ENCODE assay signal across 8 mouse cellular contexts in genomic region chr7:109984608-109985007, GRCm38 (mm10). TPM values are rescaled to one million over a fixed set of nuclear protein-coding genes. Genes with fewer than 3 reads are reported as not detected.
DNase-seq lines count a peak whose midpoint lies in the region; ATAC-seq and TF ChIP-seq lines count a peak whose summit lies in the region.
"Not testable (repeated sequence)": the region's sequence is repeated elsewhere in the genome, so short reads cannot be mapped to it uniquely, and the experiment has no call there.

No protein-coding gene starts in this region.

- H3K4me2 ChIP-seq in forebrain, embryonic 12.5 days, result peak overlapping the region; percentile 82
- H3K4me2 ChIP-seq in heart, embryonic 15.5 days, result peak overlapping the region; percentile 68; the same call in 1 of the 2 replicates
- peak overlapping the region; percentile 75; the same call in 1 of the 2 replicates for H3K4me2 ChIP-seq in intestine, embryonic 14.5 days (ENCODE audit: low read length)
- H3K4me2 ChIP-seq in limb, embryonic 13.5 days (replicated peaks), result peak overlapping the region; percentile 72
- H3K4me2 ChIP-seq in lung, embryonic 14.5 days, result peak overlapping the region; percentile 82
- H3K4me2 ChIP-seq in midbrain, embryonic 16.5 days (ENCODE audit: low read length), result peak overlapping the region; percentile 80
- H3K4me2 ChIP-seq in stomach, embryonic 16.5 days (ENCODE audit: low read depth, low read length), result peak overlapping the region; percentile 88; the same call in 1 of the 2 replicates

- not testable (repeated sequence) for H3K9me3 ChIP-seq in forebrain, embryonic 12.5 days; heart, embryonic 15.5 days (replicated peaks); intestine, embryonic 14.5 days (ENCODE audit: control insufficient read depth, low read length); limb, embryonic 13.5 days; lung, embryonic 14.5 days (ENCODE audit: low read depth, low read length); midbrain, embryonic 16.5 days (replicated peaks; ENCODE audit: control insufficient read depth, low read length, poor library complexity, severe bottlenecking); stomach, embryonic 16.5 days (replicated peaks; ENCODE audit: control insufficient read depth, low read length)

- H3K9ac ChIP-seq in forebrain, embryonic 12.5 days; heart, embryonic 15.5 days; intestine, embryonic 14.5 days (ENCODE audit: low read length); limb, embryonic 13.5 days; lung, embryonic 14.5 days; midbrain, embryonic 16.5 days (ENCODE audit: low read depth, low read length); stomach, embryonic 16.5 days (ENCODE audit: low read length): not testable (repeated sequence)

- ATAC-seq in forebrain, embryonic 12.5 days (ENCODE audit: low FRiP score); heart, embryonic 15.5 days (replicated peaks; ENCODE audit: insufficient number of reproducible peaks, insufficient read depth, low FRiP score, low read depth); intestine, embryonic 14.5 days (replicated peaks; ENCODE audit: low FRiP score, low TSS enrichment, low read depth); limb, embryonic 13.5 days (ENCODE audit: low FRiP score, low read depth); lung, embryonic 14.5 days (ENCODE audit: insufficient read depth); midbrain, embryonic 16.5 days; stomach, embryonic 16.5 days (ENCODE audit: insufficient read depth, low FRiP score): not testable (repeated sequence)

- TF ChIP-seq CTCF in lung, embryonic 14.5 days (IDR thresholded peaks at IDR 0.05; ENCODE audit: low read depth), result not testable (repeated sequence)

- H3K27ac ChIP-seq in forebrain, embryonic 12.5 days; heart, embryonic 15.5 days; intestine, embryonic 14.5 days (ENCODE audit: low read depth); limb, embryonic 13.5 days; lung, embryonic 14.5 days (ENCODE audit: low read depth); midbrain, embryonic 16.5 days (ENCODE audit: low read length); stomach, embryonic 16.5 days (ENCODE audit: low read length): not testable (repeated sequence)

- H3K27me3 ChIP-seq in forebrain, embryonic 12.5 days; heart, embryonic 15.5 days; intestine, embryonic 14.5 days (replicated peaks; ENCODE audit: control insufficient read depth, insufficient read depth, low read length); limb, embryonic 13.5 days; lung, embryonic 14.5 days (ENCODE audit: insufficient read depth, low read length); midbrain, embryonic 16.5 days (ENCODE audit: control insufficient read depth, insufficient read depth, low read depth, low read length); stomach, embryonic 16.5 days (ENCODE audit: control insufficient read depth, insufficient read depth, low read length): not testable (repeated sequence)

- H3K4me1 ChIP-seq in forebrain, embryonic 12.5 days, result peaks cover 15% of the 10 kb centered on the region
- peaks cover 11% of the 10 kb centered on the region for H3K4me1 ChIP-seq in heart, embryonic 15.5 days (replicated peaks)
- not testable (repeated sequence) for H3K4me1 ChIP-seq in intestine, embryonic 14.5 days (replicated peaks; ENCODE audit: control insufficient read depth, insufficient read depth, low read length); lung, embryonic 14.5 days (ENCODE audit: insufficient read depth); stomach, embryonic 16.5 days (ENCODE audit: control insufficient read depth, insufficient read depth, low read length)
- H3K4me1 ChIP-seq in limb, embryonic 13.5 days, result peaks cover 10% of the 10 kb centered on the region
- peaks cover 21% of the 10 kb centered on the region for H3K4me1 ChIP-seq in midbrain, embryonic 16.5 days (ENCODE audit: control insufficient read depth, insufficient read depth, low read length)

- DNase-seq in R1 (ENCODE audit: low read depth, low spot score), result peak; percentile 83
- DNase-seq in intestine, embryonic 14.5 days (ENCODE audit: low spot score); lung, embryonic 14.5 days: not testable (repeated sequence)

- not testable (repeated sequence) for H3K4me3 ChIP-seq in forebrain, embryonic 12.5 days (replicated peaks); heart, embryonic 15.5 days; intestine, embryonic 14.5 days (ENCODE audit: low read depth, low read length); lung, embryonic 14.5 days (ENCODE audit: low read depth, low read length); midbrain, embryonic 16.5 days (ENCODE audit: low read depth, low read length); stomach, embryonic 16.5 days (replicated peaks; ENCODE audit: low read length)
- peak overlapping the region; percentile 63 for H3K4me3 ChIP-seq in limb, embryonic 13.5 days

- peaks cover 22% of the 10 kb centered on the region for H3K36me3 ChIP-seq in forebrain, embryonic 12.5 days (replicated peaks)
- peaks cover 23% of the 10 kb centered on the region for H3K36me3 ChIP-seq in heart, embryonic 15.5 days
- H3K36me3 ChIP-seq in intestine, embryonic 14.5 days (ENCODE audit: control insufficient read depth, insufficient read depth, low read length), result peaks cover 30% of the 10 kb centered on the region
- H3K36me3 ChIP-seq in limb, embryonic 13.5 days, result peaks cover 27% of the 10 kb centered on the region
- H3K36me3 ChIP-seq in lung, embryonic 14.5 days (ENCODE audit: insufficient read depth), result peaks cover 29% of the 10 kb centered on the region
- peaks cover 13% of the 10 kb centered on the region; the same call in 1 of the 2 replicates for H3K36me3 ChIP-seq in midbrain, embryonic 16.5 days (ENCODE audit: control insufficient read depth, insufficient read depth, low read length)
- not testable (repeated sequence) for H3K36me3 ChIP-seq in stomach, embryonic 16.5 days (ENCODE audit: control insufficient read depth, insufficient read depth, low read length)

- WGBS in forebrain, embryonic 12.5 days, result 79% methylated on average over 5 of the region's 5 CpGs
- WGBS in heart, embryonic 15.5 days, result 82% methylated on average over 5 of the region's 5 CpGs
- 79% methylated on average over 5 of the region's 5 CpGs for WGBS in intestine, embryonic 14.5 days
- 73% methylated on average over 5 of the region's 5 CpGs for WGBS in limb, embryonic 13.5 days
- 70% methylated on average over 5 of the region's 5 CpGs for WGBS in lung, embryonic 14.5 days
- WGBS in midbrain, embryonic 16.5 days, result 62% methylated on average over 5 of the region's 5 CpGs
- 72% methylated on average over 5 of the region's 5 CpGs for WGBS in stomach, embryonic 16.5 days

RNA-seq across cellular contexts. Expression of gene Tmem41b, which starts 2.1 kb away (rescaled TPM):
- polyA plus RNA-seq in forebrain, embryonic 12.5 days (2016; fragmentation: Nextera tagmentation; extraction: Ambion mirVana), result 75.8 and 78.8 TPM in 2 replicates
- 44.1 and 44.6 TPM in 2 replicates for polyA plus RNA-seq in heart, embryonic 15.5 days (2015; fragmentation: Nextera tagmentation; extraction: Ambion mirVana)
- 61.9 and 62.1 TPM in 2 replicates for polyA plus RNA-seq in intestine, embryonic 14.5 days (2014; fragmentation: Nextera tagmentation; extraction: Ambion mirVana)
- 74.0 and 75.1 TPM in 2 replicates for polyA plus RNA-seq in limb, embryonic 13.5 days (2015; fragmentation: Nextera tagmentation; extraction: Ambion mirVana)
- 67.0 and 67.7 TPM in 2 replicates for polyA plus RNA-seq in lung, embryonic 14.5 days (2014; fragmentation: Nextera tagmentation; extraction: Ambion mirVana)
- polyA plus RNA-seq in midbrain, embryonic 16.5 days (2015; fragmentation: Nextera tagmentation; extraction: Ambion mirVana), result 63.7 and 67.2 TPM in 2 replicates
- polyA plus RNA-seq in stomach, embryonic 16.5 days (2015; fragmentation: Nextera tagmentation; extraction: Ambion mirVana), result 67.5 and 73.8 TPM in 2 replicates

RNA-seq across cellular contexts. Expression of gene Dennd5a, which starts 24.3 kb away (rescaled TPM):
- polyA plus RNA-seq in forebrain, embryonic 12.5 days (2016; fragmentation: Nextera tagmentation; extraction: Ambion mirVana), result 52.2 and 53.6 TPM in 2 replicates
- polyA plus RNA-seq in heart, embryonic 15.5 days (2015; fragmentation: Nextera tagmentation; extraction: Ambion mirVana), result 37.8 and 38.7 TPM in 2 replicates
- polyA plus RNA-seq in intestine, embryonic 14.5 days (2014; fragmentation: Nextera tagmentation; extraction: Ambion mirVana), result 42.6 and 46.6 TPM in 2 replicates
- polyA plus RNA-seq in limb, embryonic 13.5 days (2015; fragmentation: Nextera tagmentation; extraction: Ambion mirVana), result 42.4 and 42.7 TPM in 2 replicates
- 51.4 and 51.7 TPM in 2 replicates for polyA plus RNA-seq in lung, embryonic 14.5 days (2014; fragmentation: Nextera tagmentation; extraction: Ambion mirVana)
- polyA plus RNA-seq in midbrain, embryonic 16.5 days (2015; fragmentation: Nextera tagmentation; extraction: Ambion mirVana), result 38.5 and 40.2 TPM in 2 replicates
- 24.7 and 27.3 TPM in 2 replicates for polyA plus RNA-seq in stomach, embryonic 16.5 days (2015; fragmentation: Nextera tagmentation; extraction: Ambion mirVana)

RNA-seq across cellular contexts. Expression of gene Ipo7, which starts 33.5 kb away (rescaled TPM):
- polyA plus RNA-seq in forebrain, embryonic 12.5 days (2016; fragmentation: Nextera tagmentation; extraction: Ambion mirVana), result 58.6 and 61.1 TPM in 2 replicates
- polyA plus RNA-seq in heart, embryonic 15.5 days (2015; fragmentation: Nextera tagmentation; extraction: Ambion mirVana), result 34.3 and 35.3 TPM in 2 replicates
- polyA plus RNA-seq in intestine, embryonic 14.5 days (2014; fragmentation: Nextera tagmentation; extraction: Ambion mirVana), result 18.5 and 20.8 TPM in 2 replicates
- 38.6 and 45.5 TPM in 2 replicates for polyA plus RNA-seq in limb, embryonic 13.5 days (2015; fragmentation: Nextera tagmentation; extraction: Ambion mirVana)
- 20.0 and 21.8 TPM in 2 replicates for polyA plus RNA-seq in lung, embryonic 14.5 days (2014; fragmentation: Nextera tagmentation; extraction: Ambion mirVana)
- polyA plus RNA-seq in midbrain, embryonic 16.5 days (2015; fragmentation: Nextera tagmentation; extraction: Ambion mirVana), result 48.6 and 50.6 TPM in 2 replicates
- 49.4 and 49.5 TPM in 2 replicates for polyA plus RNA-seq in stomach, embryonic 16.5 days (2015; fragmentation: Nextera tagmentation; extraction: Ambion mirVana)
